Mouse (Mus musculus) liver, adult 2 months (tissue): ENCODE data around the gene Lrrc20.
"Not testable (repeated sequence)": the region's sequence is repeated elsewhere in the genome, so short reads cannot be mapped to it uniquely, and the experiment has no call there.

Experiments used
- CTCF ChIP-seq: fragments of 200-500 bp; IDR thresholded peaks from 2 replicates; pipeline ENCODE4 v1.5.1; 2011; ENCODE audit warnings: low read depth, low read length, control low read depth
- POLR2A ChIP-seq: fragments of 200-500 bp; IDR thresholded peaks from 2 replicates; pipeline ENCODE4 v1.6.1; 2011; ENCODE audit warnings: low read length, control low read depth; ENCODE audit not compliant: insufficient read depth; ENCODE audit errors: extremely low read depth

DNA sequence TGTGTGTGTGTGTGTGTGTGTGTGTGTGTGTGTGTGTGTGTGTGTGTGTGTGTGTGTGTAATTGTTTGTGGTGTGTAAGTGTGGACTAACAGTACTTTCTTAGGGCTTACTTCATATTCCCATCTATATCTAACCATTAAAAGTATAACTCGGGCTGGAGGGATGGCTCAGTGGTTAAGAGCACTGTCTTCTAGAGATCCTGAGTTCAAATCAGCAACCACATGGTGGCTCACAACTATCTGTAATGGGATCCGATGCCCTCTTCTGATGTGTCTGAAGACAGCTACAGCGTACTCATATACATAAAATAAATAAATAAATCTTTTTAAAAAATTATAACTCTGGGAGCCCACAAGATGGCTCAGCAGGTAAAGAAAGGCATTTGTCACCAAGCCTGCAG, 22.4 kb upstream of the Lrrc20 start:
- TF ChIP-seq POLR2A, CTCF: not testable (repeated sequence)
